Mouse (Mus musculus): ENCODE measurements around the gene Ergic2.

- TF ChIP-seq POLR2A (IDR thresholded peaks at IDR 0.05; ENCODE audit: insufficient read depth, low read depth, low read length) (no peak), CTCF (IDR thresholded peaks at IDR 0.05) (no peak)
Measured at GRCm38 (mm10) chr6:148142421-148142820, 69.8 kb downstream of the Ergic2 start.
